Mouse (Mus musculus) brown adipose tissue, adult 24 weeks (tissue): ENCODE measurements around the gene Adam19. TPM values are rescaled to one million over a fixed set of nuclear protein-coding genes. Genes with fewer than 3 reads are reported as not detected.
A peak's percentile ranks its signal among the peaks of the same experiment; 100 is the strongest.

ENCODE experiments used
- H3K27ac ChIP-seq: fragments of 200-500 bp; replicated peaks from 2 replicates; pipeline ENCODE4 v1.5.1; 2012; ENCODE audit warnings: low read depth, mild to moderate bottlenecking, low read length
- H3K4me1 ChIP-seq: fragments of 200-500 bp; 2 replicates; pipeline ENCODE4 v1.6.1; 2012; ENCODE audit warnings: low read length, mixed read lengths; ENCODE audit not compliant: control insufficient read depth, insufficient read depth, insufficient read length
- H3K4me3 ChIP-seq: fragments of 200-500 bp; 2 replicates; pipeline ENCODE4 v1.5.1; 2012; ENCODE audit warnings: low read depth, mild to moderate bottlenecking, low read length, moderate library complexity; ENCODE audit not compliant: insufficient read depth
- polyA plus RNA-seq: library from polyadenylated mRNA; stranded (reverse); fragments of >200 nt; gene quantifications from 2 replicates; pipeline ENCODE4 v1.2.4, GENCODE M21; 2012; ENCODE audit not compliant: missing spikeins, insufficient read depth, insufficient read length

Adam19 gene
- polyA plus RNA-seq, 1 experiment = 3.1 TPM

GRCm38 (mm10) chr11:46073850-46074688 lies 18.3 kb downstream of the Adam19 start:
- Histone ChIP-seq H3K4me3 (no peak overlapping the region), H3K27ac (peak overlapping the region; percentile 15), H3K4me1 (peaks cover 21% of the 10 kb centered on the region)

DNA sequence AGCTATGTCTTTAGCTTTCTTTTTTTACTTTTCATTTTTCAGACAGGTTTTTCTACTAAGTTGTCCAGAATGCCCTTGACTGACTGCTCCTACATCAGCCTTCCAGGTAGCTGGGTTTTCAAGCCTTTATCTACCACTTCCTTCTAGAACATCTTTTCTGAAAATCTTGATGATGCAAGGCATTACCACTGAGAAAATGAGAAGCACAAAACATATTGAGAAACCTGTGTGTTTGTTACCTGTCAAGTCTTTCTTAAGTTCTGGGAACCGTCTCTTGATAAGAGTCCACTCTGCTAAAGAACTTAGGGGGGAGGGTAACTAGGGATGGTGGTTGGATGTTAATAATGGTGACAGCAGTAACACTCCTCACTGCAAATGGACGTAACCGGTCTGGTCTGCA lies 19.7 kb downstream of the Adam19 start:
- no peak overlapping the region for H3K4me3 ChIP-seq
- H3K4me1 ChIP-seq = peaks cover 18% of the 10 kb centered on the region
- H3K27ac ChIP-seq = no peak overlapping the region

DNA sequence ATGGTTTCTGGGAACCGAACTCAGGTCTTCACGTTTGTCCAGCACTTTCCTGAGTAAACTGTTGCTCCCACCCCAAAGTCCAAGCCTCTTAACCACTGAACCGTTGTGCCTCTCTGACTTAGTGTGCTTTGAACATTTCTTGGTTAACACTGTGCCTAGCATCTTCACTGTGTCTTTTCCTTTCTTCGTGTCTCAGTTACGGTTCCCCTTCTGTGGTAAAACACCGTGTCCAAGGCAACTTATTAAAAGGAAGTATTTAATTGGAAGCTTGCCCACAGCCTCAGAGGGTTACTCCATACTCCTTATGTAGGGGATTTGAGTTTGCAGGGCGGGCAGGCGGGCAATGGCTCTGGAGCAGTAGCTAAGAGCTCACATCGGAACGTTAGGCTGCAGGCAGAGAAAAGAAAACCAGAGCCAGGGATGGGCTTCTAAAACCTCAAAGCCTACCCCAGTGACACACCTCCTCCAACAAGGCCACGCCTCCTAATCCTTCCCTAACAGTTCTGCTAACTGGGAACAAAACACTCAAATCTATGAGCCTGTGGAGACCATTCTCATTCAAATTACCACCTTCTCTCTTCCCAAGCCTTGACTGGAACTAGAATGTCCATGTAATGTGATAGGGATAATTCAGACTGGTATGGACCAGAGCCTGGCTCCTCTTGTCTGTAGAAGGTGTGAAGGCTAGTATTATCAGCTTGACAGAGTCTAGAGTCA lies 20.8 kb downstream of the Adam19 start:
- Histone ChIP-seq H3K4me1 (peaks cover 18% of the 10 kb centered on the region), H3K27ac (peak overlapping the region; percentile 48), H3K4me3 (no peak overlapping the region)

DNA sequence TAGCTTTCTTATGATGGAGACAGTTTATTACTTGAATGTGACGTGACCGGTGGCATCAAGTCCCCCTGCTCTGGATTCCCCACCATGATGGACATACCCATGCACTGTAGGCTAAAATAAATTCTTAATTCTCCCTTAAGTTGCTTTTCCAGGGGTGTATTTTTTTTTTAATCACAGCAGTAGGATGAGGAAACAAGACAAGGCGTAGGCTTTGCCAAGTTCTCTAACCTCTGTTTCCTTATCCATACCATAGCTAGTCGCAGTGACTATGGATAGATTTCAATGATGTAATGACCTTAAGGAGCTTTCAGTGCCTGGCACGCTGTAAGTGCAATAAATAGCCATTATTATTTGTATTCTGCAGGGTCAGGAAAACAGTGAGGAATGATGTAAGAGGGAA lies 21.5 kb downstream of the Adam19 start:
- peaks cover 18% of the 10 kb centered on the region for H3K4me1 ChIP-seq
- H3K27ac ChIP-seq = peak overlapping the region; percentile 48
- H3K4me3 ChIP-seq = no peak overlapping the region

DNA sequence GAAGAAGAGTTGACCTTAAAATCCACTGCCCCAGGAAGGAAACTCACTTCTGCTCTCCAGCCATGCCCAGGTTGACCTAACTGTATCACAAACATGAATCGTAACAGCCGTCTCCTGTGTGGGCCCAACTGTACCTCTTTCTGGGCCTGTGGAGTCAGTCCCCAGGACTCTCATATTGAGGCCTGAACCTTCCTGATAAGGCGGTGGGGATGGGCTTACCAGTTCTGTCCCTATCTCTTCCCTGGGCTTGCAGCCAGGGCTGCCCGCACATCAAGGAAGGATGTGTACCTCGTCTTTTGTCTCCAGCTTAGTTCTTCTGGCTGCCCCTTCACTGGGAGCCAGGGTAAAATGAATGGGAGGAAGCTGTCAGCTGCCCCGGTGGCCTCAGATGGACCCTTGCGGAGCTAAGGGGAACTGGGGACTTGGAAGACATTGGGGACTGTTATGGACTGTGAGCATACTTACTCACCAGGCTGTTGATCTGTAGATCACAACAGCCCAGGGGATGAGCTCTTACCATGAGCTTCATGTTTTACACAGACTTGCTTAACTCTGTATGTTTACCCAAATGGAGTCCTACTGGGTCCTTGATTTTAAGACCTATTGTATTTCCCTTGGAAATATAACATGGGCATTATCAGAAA lies 22.1 kb downstream of the Adam19 start:
- Histone ChIP-seq H3K27ac (peak overlapping the region; percentile 50), H3K4me3 (no peak overlapping the region), H3K4me1 (peaks cover 15% of the 10 kb centered on the region)

DNA sequence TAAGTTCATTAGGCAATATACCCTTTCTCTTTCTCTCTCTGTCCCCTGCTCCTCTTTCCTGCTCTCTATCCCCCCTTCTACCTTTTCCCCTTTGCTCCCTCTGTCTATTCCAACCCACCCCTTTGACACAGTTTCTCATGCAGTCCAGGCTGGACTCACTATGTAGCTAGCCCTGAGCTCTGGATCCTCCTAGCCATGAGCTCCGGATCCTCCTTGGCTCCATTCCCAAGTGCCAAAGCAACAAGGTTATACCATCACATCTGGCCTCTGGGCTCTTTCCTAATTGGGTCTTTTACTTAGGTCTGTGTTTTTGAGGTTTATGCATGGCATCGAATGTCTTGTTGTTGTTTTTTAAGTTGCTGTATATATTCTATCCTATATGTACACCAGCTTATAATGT lies 25.3 kb downstream of the Adam19 start:
- Histone ChIP-seq H3K4me1 (peaks cover 32% of the 10 kb centered on the region), H3K4me3 (no peak overlapping the region), H3K27ac (no peak overlapping the region)

GRCm38 (mm10) chr11:46083405-46083804 lies 27.6 kb downstream of the Adam19 start:
- H3K4me3 ChIP-seq = no peak overlapping the region
- no peak overlapping the region; the same call in 1 of the 2 replicates for H3K27ac ChIP-seq
- H3K4me1 ChIP-seq = peaks cover 24% of the 10 kb centered on the region

DNA sequence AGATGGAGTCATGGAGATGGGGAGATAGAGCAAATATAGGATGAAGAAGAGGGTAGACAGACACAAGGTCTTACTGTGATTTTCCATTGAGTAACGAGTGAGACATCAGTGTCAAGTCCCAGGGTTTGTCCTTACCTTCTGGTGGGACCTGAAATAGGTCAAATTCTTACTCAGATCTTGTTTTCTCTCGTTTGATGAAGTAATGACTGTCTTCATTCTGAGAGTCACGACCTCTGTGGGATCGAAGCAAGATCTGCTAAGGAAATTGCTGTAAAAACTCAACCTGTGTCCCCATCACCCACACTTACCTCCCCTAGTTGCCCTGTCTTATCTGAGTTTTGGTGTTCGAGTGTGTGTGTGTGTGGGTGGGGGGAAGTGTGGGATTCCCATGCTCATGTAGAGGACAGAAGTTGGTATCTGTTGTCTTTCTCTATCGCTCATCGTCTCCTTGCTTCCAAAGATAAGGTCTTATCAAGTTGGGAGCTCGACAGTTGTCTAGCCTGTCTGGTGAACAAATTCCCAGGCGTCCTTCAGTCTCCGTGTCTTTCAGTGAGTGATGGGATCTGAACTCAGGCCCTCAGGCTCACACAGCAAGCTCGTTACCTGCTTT lies 28.1 kb downstream of the Adam19 start:
- H3K27ac ChIP-seq = peak overlapping the region; percentile 77
- peaks cover 29% of the 10 kb centered on the region for H3K4me1 ChIP-seq

GRCm38 (mm10) chr11:46084568-46084967 lies 28.8 kb downstream of the Adam19 start:
- Histone ChIP-seq H3K4me3 (no peak overlapping the region), H3K27ac (peak overlapping the region; percentile 89), H3K4me1 (peaks cover 33% of the 10 kb centered on the region)

More for the DNA sequence above, 28.1 kb downstream of the Adam19 start:
- H3K4me3 ChIP-seq = no peak overlapping the region

DNA sequence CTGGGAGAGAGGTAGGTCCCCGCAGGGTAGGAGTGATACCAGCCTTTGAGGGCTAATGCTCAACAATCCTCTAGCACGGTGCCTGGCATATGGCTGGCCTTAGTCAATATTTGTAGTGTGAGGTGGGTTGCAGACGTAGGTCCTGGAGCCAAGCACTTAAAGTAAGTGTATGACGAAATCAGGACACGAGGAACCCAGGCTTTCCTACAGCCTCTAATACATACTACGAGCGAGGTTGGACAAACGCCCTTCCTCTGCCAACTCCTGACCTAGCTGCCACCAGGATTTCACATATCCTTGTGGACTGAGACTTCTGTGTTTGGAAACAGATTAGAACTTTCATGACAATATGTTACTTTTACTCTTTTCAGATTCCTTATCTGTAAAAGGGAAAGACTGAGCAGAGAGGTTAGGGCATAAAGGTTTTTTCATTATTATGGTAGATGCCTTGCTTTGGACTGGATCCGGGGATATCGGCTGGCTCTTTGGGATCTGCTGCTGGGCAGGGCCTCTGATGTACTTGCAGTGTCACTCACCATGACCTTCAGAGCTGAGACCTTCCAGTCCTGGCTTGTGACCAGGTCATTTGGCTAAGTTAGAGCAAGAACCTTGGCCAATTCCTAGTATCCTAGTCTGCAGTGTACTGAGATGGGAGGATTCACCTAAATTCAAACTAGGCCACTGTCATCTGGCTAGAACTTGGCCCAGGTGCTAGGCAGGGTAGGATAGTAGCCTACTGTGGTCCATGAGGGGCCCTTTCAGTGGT lies 29.8 kb downstream of the Adam19 start:
- H3K27ac ChIP-seq = peak overlapping the region; percentile 89
- peaks cover 39% of the 10 kb centered on the region for H3K4me1 ChIP-seq
- no peak overlapping the region for H3K4me3 ChIP-seq

- no peak overlapping the region for H3K4me3 ChIP-seq
- peaks cover 44% of the 10 kb centered on the region for H3K4me1 ChIP-seq
- H3K27ac ChIP-seq = peak overlapping the region; percentile 32; the same call in 1 of the 2 replicates
Measured at GRCm38 (mm10) chr11:46086446-46086845, 30.7 kb downstream of the Adam19 start.

DNA sequence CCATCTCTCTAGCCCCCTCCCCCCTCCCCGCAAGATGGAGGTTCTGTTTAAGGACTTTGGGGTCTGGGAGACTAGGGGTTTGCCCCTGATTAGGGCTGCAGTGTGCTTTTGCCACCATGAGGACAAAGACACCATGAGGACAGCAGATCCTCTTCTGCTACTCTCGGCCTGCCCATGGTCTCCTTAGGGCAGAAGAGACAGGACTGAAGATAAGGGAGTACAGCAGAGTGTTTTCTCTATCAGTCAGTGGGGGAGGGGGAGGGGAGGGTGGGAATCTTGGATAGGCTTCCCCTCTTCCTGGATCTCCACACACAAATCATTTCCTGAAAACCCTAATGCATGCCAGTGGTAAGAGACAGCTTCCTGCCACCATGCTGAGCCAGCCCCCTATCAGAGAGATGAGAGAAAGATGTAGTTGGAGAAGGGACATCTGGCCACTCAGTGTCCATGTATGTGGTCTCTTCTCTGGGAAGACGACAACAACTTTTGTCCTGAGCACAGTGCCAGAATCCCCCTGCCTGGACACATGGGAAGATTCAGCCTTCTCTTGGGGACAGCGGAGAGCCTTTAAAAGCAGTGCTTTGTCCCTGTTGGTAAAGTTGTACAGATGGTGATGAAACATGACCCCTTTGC lies 33.4 kb downstream of the Adam19 start:
- H3K4me1 ChIP-seq = peaks cover 36% of the 10 kb centered on the region
- H3K27ac ChIP-seq = peak overlapping the region; percentile 62
- H3K4me3 ChIP-seq = no peak overlapping the region

GRCm38 (mm10) chr11:46090036-46090725 lies 34.4 kb downstream of the Adam19 start:
- no peak overlapping the region for H3K4me3 ChIP-seq
- peak overlapping the region; percentile 56 for H3K27ac ChIP-seq
- H3K4me1 ChIP-seq = peaks cover 28% of the 10 kb centered on the region
